In the genomic region with DNA sequence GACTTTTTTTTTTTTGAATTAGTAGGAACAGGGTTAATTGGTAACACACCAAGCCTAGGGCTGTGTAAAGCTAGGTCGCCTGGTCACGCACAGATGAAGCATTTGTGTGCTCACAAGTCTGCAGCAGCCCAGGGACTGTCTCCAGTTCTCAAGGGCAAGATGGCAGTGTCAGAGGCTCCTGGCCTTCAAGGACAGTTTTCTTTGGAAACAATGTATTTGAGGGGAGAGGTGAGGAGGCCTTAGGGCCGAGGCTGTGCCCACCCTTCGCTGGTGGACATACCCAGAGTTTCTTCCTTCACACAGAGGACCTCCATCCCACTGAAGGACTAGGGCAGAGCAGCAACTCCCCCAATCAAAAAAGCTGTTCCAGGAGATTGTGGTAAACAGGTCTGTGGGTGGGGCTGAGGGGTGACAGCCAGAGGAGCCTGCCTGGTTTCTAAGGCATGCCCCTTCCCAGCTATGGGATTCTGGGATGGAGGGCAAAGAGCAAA, we compare ENCODE assay signal across 8 mouse cellular contexts. TPM values are rescaled to one million over a fixed set of nuclear protein-coding genes. Genes with fewer than 3 reads are reported as not detected.
DNase-seq lines count a peak whose midpoint lies in the region; ATAC-seq and TF ChIP-seq lines count a peak whose summit lies in the region.

No protein-coding gene starts in this region.

- H3K4me1 ChIP-seq in limb, embryonic 14.5 days (ENCODE audit: control insufficient read depth, insufficient read depth, low read length): peaks cover 68% of the 10 kb centered on the region
- H3K4me1 ChIP-seq in neural tube, embryonic 14.5 days (ENCODE audit: control insufficient read depth, insufficient read depth, low read length): peaks cover 40% of the 10 kb centered on the region

- intact Hi-C loops in heart, postnatal 36 days (cut with DNase I): no loop called here

- 34% methylated on average over 4 of the region's 4 CpGs for WGBS in limb, embryonic 14.5 days
- 37% methylated on average over 4 of the region's 4 CpGs for WGBS in neural tube, embryonic 14.5 days

- ATAC-seq in limb, embryonic 14.5 days (ENCODE audit: low FRiP score, low read depth): no peak
- ATAC-seq in neural tube, embryonic 14.5 days (ENCODE audit: low read depth): no peak

- peak; percentile 24 for DNase-seq in thymus, postnatal 25 days
- no peak for DNase-seq in thymus, adult 18-20 months
- DNase-seq in cerebellum, postnatal 25 days: peak; percentile 56 to 66
- DNase-seq in heart, postnatal 36 days: peak; percentile 55 to 63
- no peak for DNase-seq in limb, embryonic 14.5 days (ENCODE audit: low spot score)
- no peak for DNase-seq in right cerebral cortex, postnatal 36 days (ENCODE audit: low spot score in 2 of 2)
- no peak for DNase-seq in ovary, postnatal 14 days (ENCODE audit: low spot score)

- H3K4me2 ChIP-seq in limb, embryonic 14.5 days (replicated peaks; ENCODE audit: low read depth, low read length, severe bottlenecking): peak overlapping the region; percentile 70
- peak overlapping the region; percentile 72 for H3K4me2 ChIP-seq in neural tube, embryonic 14.5 days (ENCODE audit: low read depth, low read length)

- no peak for TF ChIP-seq POLR2A in limb, embryonic 14.5 days (IDR thresholded peaks at IDR 0.05; ENCODE audit: borderline replicate concordance, extremely low read depth, insufficient read depth, insufficient read length)

- H3K4me3 ChIP-seq in limb, embryonic 14.5 days (replicated peaks; ENCODE audit: low read length): peak overlapping the region; percentile 39
- H3K4me3 ChIP-seq in neural tube, embryonic 14.5 days (ENCODE audit: low read depth, low read length): peak overlapping the region; percentile 26; the same call in 1 of the 2 replicates

- H3K36me3 ChIP-seq in limb, embryonic 14.5 days (ENCODE audit: control insufficient read depth, insufficient read depth, low read length): peaks cover 12% of the 10 kb centered on the region
- H3K36me3 ChIP-seq in neural tube, embryonic 14.5 days (ENCODE audit: control insufficient read depth, insufficient read depth, low read length): peaks cover 8% of the 10 kb centered on the region

- peak overlapping the region; percentile 97 for H3K27ac ChIP-seq in limb, embryonic 14.5 days (replicated peaks; ENCODE audit: low read depth, low read length)
- H3K27ac ChIP-seq in neural tube, embryonic 14.5 days (ENCODE audit: low read depth, low read length): peak overlapping the region; percentile 98

- H3K27me3 ChIP-seq in limb, embryonic 14.5 days (ENCODE audit: control insufficient read depth, insufficient read depth, low read length): no peaks in the 10 kb centered on the region
- no peaks in the 10 kb centered on the region for H3K27me3 ChIP-seq in neural tube, embryonic 14.5 days (ENCODE audit: control insufficient read depth, insufficient read depth, low read length)

- peak overlapping the region; percentile 56 for H3K9ac ChIP-seq in limb, embryonic 14.5 days (ENCODE audit: low read depth, low read length, severe bottlenecking)
- peak overlapping the region; percentile 33 for H3K9ac ChIP-seq in neural tube, embryonic 14.5 days (replicated peaks; ENCODE audit: low read depth, low read length)

- no peaks in the 10 kb centered on the region for H3K9me3 ChIP-seq in limb, embryonic 14.5 days (ENCODE audit: control insufficient read depth, low read length)
- H3K9me3 ChIP-seq in neural tube, embryonic 14.5 days (ENCODE audit: control insufficient read depth, low read length): no peaks in the 10 kb centered on the region

RNA-seq across cellular contexts. Expression of a gene that starts 27.7 kb away (rescaled TPM):
- 10 to 100 TPM; 11.4 to 11.7 TPM for total RNA-seq in heart, postnatal 36 days (2021)
- polyA plus RNA-seq in limb, embryonic 14.5 days (2012; rRNA removed): 22.7 and 30.1 TPM in 2 replicates
- polyA plus RNA-seq in limb, embryonic 14.5 days (2014; fragmentation: Nextera tagmentation; extraction: Ambion mirVana): 22.6 and 22.7 TPM in 2 replicates
- 9.4 and 12.7 TPM in 2 replicates for polyA plus RNA-seq in neural tube, embryonic 14.5 days (2014; fragmentation: Nextera tagmentation; extraction: Ambion mirVana)

RNA-seq across cellular contexts. Expression of a gene that starts 30.3 kb away (rescaled TPM):
- 1 to 10 TPM; 3.4 to 4.2 TPM for total RNA-seq in heart, postnatal 36 days (2021)
- 6.2 and 6.3 TPM in 2 replicates for polyA plus RNA-seq in limb, embryonic 14.5 days (2012; rRNA removed)
- polyA plus RNA-seq in limb, embryonic 14.5 days (2014; fragmentation: Nextera tagmentation; extraction: Ambion mirVana): 2.5 and 3.0 TPM in 2 replicates
- 0.59 and 1.3 TPM in 2 replicates for polyA plus RNA-seq in neural tube, embryonic 14.5 days (2014; fragmentation: Nextera tagmentation; extraction: Ambion mirVana)

RNA-seq across cellular contexts. Expression of a gene that starts 46.6 kb away (rescaled TPM):
- total RNA-seq in heart, postnatal 36 days (2021): under 1 TPM; 0.57 to 0.64 TPM
- polyA plus RNA-seq in limb, embryonic 14.5 days (2012; rRNA removed): 4.8 TPM in 2 replicates
- polyA plus RNA-seq in limb, embryonic 14.5 days (2014; fragmentation: Nextera tagmentation; extraction: Ambion mirVana): 1.7 and 2.0 TPM in 2 replicates
- 11.4 and 12.8 TPM in 2 replicates for polyA plus RNA-seq in neural tube, embryonic 14.5 days (2014; fragmentation: Nextera tagmentation; extraction: Ambion mirVana)

Comparison
In these comparisons a context has a peak if more than half of its experiments do, and no peak if none do; other contexts are left out.
1. DNase-seq: peak in thymus, postnatal 25 days (single experiment), cerebellum, postnatal 25 days (2 of 2) and heart, postnatal 36 days (2 of 2); none in thymus, adult 18-20 months (0 of 2), limb, embryonic 14.5 days (single experiment), right cerebral cortex, postnatal 36 days (0 of 2) and ovary, postnatal 14 days (single experiment).